Mouse (Mus musculus) midbrain, embryonic 15.5 days (tissue): ENCODE data around the gene Slc16a4. TPM values are rescaled to one million over a fixed set of nuclear protein-coding genes. Genes with fewer than 3 reads are reported as not detected.

ENCODE experiments used
- ATAC-seq: fragments of 200-750 bp; cut with Nextera tagmentation; replicated peaks from 2 replicates; pipeline ENCODE4 v1.8.0; 2017; ENCODE audit warnings: moderate TSS enrichment
- H3K27ac ChIP-seq: fragments of 300-500 bp; sonication (generic); 2 replicates; pipeline ENCODE4 v1.5.1; 2015; ENCODE audit warnings: mild to moderate bottlenecking, inconsistent platforms
- H3K27me3 ChIP-seq: fragments of 300-500 bp; sonication (generic); replicated peaks from 2 replicates; pipeline ENCODE4 v1.6.1; 2015; ENCODE audit warnings: inconsistent platforms
- H3K36me3 ChIP-seq: fragments of 300-500 bp; sonication (generic); replicated peaks from 2 replicates; pipeline ENCODE4 v1.6.1; 2015; ENCODE audit warnings: inconsistent platforms
- H3K4me1 ChIP-seq: fragments of 300-500 bp; sonication (generic); 2 replicates; pipeline ENCODE4 v1.6.1; 2015; ENCODE audit warnings: inconsistent platforms
- H3K4me2 ChIP-seq: fragments of 300-500 bp; sonication (generic); 2 replicates; pipeline ENCODE4 v1.6.1; 2015; ENCODE audit warnings: inconsistent platforms, mild to moderate bottlenecking, moderate library complexity
- H3K4me3 ChIP-seq: fragments of 300-500 bp; sonication (generic); 2 replicates; pipeline ENCODE4 v1.5.1; 2015; ENCODE audit warnings: mild to moderate bottlenecking, inconsistent platforms
- H3K9ac ChIP-seq: fragments of 300-500 bp; sonication (generic); 2 replicates; pipeline ENCODE4 v1.6.1; 2015; ENCODE audit warnings: mild to moderate bottlenecking, inconsistent platforms
- H3K9me3 ChIP-seq: fragments of 300-500 bp; sonication (generic); 2 replicates; pipeline ENCODE4 v1.6.1; 2016; ENCODE audit warnings: inconsistent platforms
- WGBS: fragments of 180-500 bp; shearing (Covaris S2); methylation state at CpG from one replicate; pipeline ENCODE4 v1.1.7; 2015; ENCODE audit warnings: mixed read lengths; 5-methylcytosine and 5-hydroxymethylcytosine counted together
- polyA plus RNA-seq: library from polyadenylated mRNA; unstranded; fragments of >200 nt; fragmentation: Nextera tagmentation; extraction: Ambion mirVana; gene quantifications from 2 replicates; pipeline ENCODE4 v1.2.1, GENCODE M21; 2015

Gene Slc16a4
- 2.3 and 2.8 TPM in 2 replicates for polyA plus RNA-seq

GRCm38 (mm10) chr3:107290764-107291381, at the start of gene Slc16a4:
Gene Slc16a4 (plus strand): TSS chr3:107291230.
- H3K27ac ChIP-seq: no peak within 1 kb of the TSS
- H3K4me2 ChIP-seq: no peak within 1 kb of the TSS
- no peak within 1 kb of the TSS for H3K9ac ChIP-seq
- WGBS: 32% methylated on average over 9 of the region's 9 CpGs
- ATAC-seq: no peak
- H3K4me3 ChIP-seq: no peak within 1 kb of the TSS
- no peaks in the 10 kb centered on the region for H3K9me3 ChIP-seq
- H3K27me3 ChIP-seq: no peaks in the 10 kb centered on the region
- H3K36me3 ChIP-seq: no peaks in the 10 kb centered on the region
- no peaks in the 10 kb centered on the region for H3K4me1 ChIP-seq

GRCm38 (mm10) chr3:107241389-107242094, 49.5 kb upstream of the Slc16a4 start:
- Histone ChIP-seq H3K36me3 (no peaks in the 10 kb centered on the region), H3K4me2 (peak overlapping the region; percentile 6; the same call in 1 of the 2 replicates), H3K4me3 (no peak overlapping the region), H3K27ac (no peak overlapping the region), H3K9me3 (no peaks in the 10 kb centered on the region), H3K27me3 (no peaks in the 10 kb centered on the region), H3K4me1 (peaks cover 8% of the 10 kb centered on the region; the same call in 1 of the 2 replicates), H3K9ac (no peak overlapping the region)
- ATAC-seq: 0 out of 2 replicates have a peak, but pooled peaks have one; percentile 48
- 19% methylated on average over 14 of the region's 14 CpGs for WGBS

GRCm38 (mm10) chr3:107246876-107247275, 44.2 kb upstream of the Slc16a4 start:
- H3K27ac ChIP-seq: no peak overlapping the region
- no peak overlapping the region for H3K4me3 ChIP-seq
- no peaks in the 10 kb centered on the region for H3K9me3 ChIP-seq
- no peaks in the 10 kb centered on the region for H3K36me3 ChIP-seq
- H3K4me1 ChIP-seq: peaks cover 2% of the 10 kb centered on the region; the same call in 1 of the 2 replicates
- H3K27me3 ChIP-seq: no peaks in the 10 kb centered on the region
- H3K4me2 ChIP-seq: no peak overlapping the region
- no peak for ATAC-seq
- no peak overlapping the region for H3K9ac ChIP-seq
- 80% methylated on average over 6 of the region's 6 CpGs for WGBS

- no peak overlapping the region for H3K4me2 ChIP-seq
- no peak for ATAC-seq
- 61% methylated on average over 3 of the region's 3 CpGs for WGBS
These were observed 42.0 kb upstream of the Slc16a4 start for GRCm38 (mm10) chr3:107249042-107249441.

GRCm38 (mm10) chr3:107250320-107250719, 40.7 kb upstream of the Slc16a4 start:
- H3K27me3 ChIP-seq: no peaks in the 10 kb centered on the region
- no peak overlapping the region for H3K4me2 ChIP-seq
- no peak overlapping the region for H3K4me3 ChIP-seq
- H3K9ac ChIP-seq: no peak overlapping the region
- no peak for ATAC-seq
- no peak overlapping the region for H3K27ac ChIP-seq
- 92% methylated on average over 2 of the region's 2 CpGs for WGBS
- H3K4me1 ChIP-seq: no peaks in the 10 kb centered on the region; the same call in 1 of the 2 replicates
- H3K9me3 ChIP-seq: no peaks in the 10 kb centered on the region
- H3K36me3 ChIP-seq: no peaks in the 10 kb centered on the region

More at GRCm38 (mm10) chr3:107249042-107249441, 42.0 kb upstream of the Slc16a4 start:
- H3K36me3 ChIP-seq: no peaks in the 10 kb centered on the region
- H3K9ac ChIP-seq: no peak overlapping the region
- H3K27me3 ChIP-seq: no peaks in the 10 kb centered on the region
- H3K4me3 ChIP-seq: no peak overlapping the region
- H3K4me1 ChIP-seq: no peaks in the 10 kb centered on the region; the same call in 1 of the 2 replicates
- H3K27ac ChIP-seq: no peak overlapping the region
- H3K9me3 ChIP-seq: no peaks in the 10 kb centered on the region

- 71% methylated on average over 4 of the region's 4 CpGs for WGBS
- Histone ChIP-seq H3K27me3 (no peaks in the 10 kb centered on the region), H3K4me3 (no peak overlapping the region), H3K27ac (no peak overlapping the region), H3K4me2 (no peak overlapping the region), H3K4me1 (no peaks in the 10 kb centered on the region; the same call in 1 of the 2 replicates), H3K9ac (no peak overlapping the region), H3K9me3 (no peaks in the 10 kb centered on the region), H3K36me3 (no peaks in the 10 kb centered on the region)
- ATAC-seq: no peak
These were observed 39.0 kb upstream of the Slc16a4 start for GRCm38 (mm10) chr3:107252035-107252434.

- Histone ChIP-seq H3K27ac (no peak overlapping the region), H3K9ac (no peak overlapping the region), H3K36me3 (no peaks in the 10 kb centered on the region), H3K4me1 (no peaks in the 10 kb centered on the region), H3K9me3 (no peaks in the 10 kb centered on the region), H3K4me3 (no peak overlapping the region), H3K4me2 (no peak overlapping the region), H3K27me3 (no peaks in the 10 kb centered on the region)
- WGBS: 86% methylated on average over 5 of the region's 5 CpGs
- no peak for ATAC-seq
These were observed 37.1 kb upstream of the Slc16a4 start for GRCm38 (mm10) chr3:107253925-107254324.

GRCm38 (mm10) chr3:107255992-107256391, 35.0 kb upstream of the Slc16a4 start:
- H3K9ac ChIP-seq: no peak overlapping the region
- H3K4me3 ChIP-seq: no peak overlapping the region
- WGBS: 86% methylated on average over 3 of the region's 3 CpGs
- H3K4me2 ChIP-seq: no peak overlapping the region
- peaks cover 6% of the 10 kb centered on the region for H3K4me1 ChIP-seq
- ATAC-seq: no peak
- no peak overlapping the region for H3K27ac ChIP-seq
- H3K27me3 ChIP-seq: no peaks in the 10 kb centered on the region
- no peaks in the 10 kb centered on the region for H3K36me3 ChIP-seq
- no peaks in the 10 kb centered on the region for H3K9me3 ChIP-seq

- no peaks in the 10 kb centered on the region for H3K9me3 ChIP-seq
- H3K27ac ChIP-seq: no peak overlapping the region
- ATAC-seq: no peak
- no peak overlapping the region for H3K9ac ChIP-seq
- H3K4me1 ChIP-seq: peaks cover 13% of the 10 kb centered on the region
- H3K4me3 ChIP-seq: no peak overlapping the region
- no peak overlapping the region for H3K4me2 ChIP-seq
- H3K27me3 ChIP-seq: no peaks in the 10 kb centered on the region
- no peaks in the 10 kb centered on the region for H3K36me3 ChIP-seq
- WGBS: 62% methylated on average over 7 of the region's 7 CpGs
These were observed 34.3 kb upstream of the Slc16a4 start for GRCm38 (mm10) chr3:107256724-107257123.

GRCm38 (mm10) chr3:107257924-107258323, 33.1 kb upstream of the Slc16a4 start:
- ATAC-seq: no peak; the same call in 1 of the 2 replicates
- Histone ChIP-seq H3K27ac (no peak overlapping the region), H3K9me3 (no peaks in the 10 kb centered on the region), H3K4me3 (no peak overlapping the region), H3K36me3 (no peaks in the 10 kb centered on the region), H3K4me1 (peaks cover 14% of the 10 kb centered on the region), H3K4me2 (no peak overlapping the region), H3K9ac (no peak overlapping the region), H3K27me3 (no peaks in the 10 kb centered on the region)
- 54% methylated on average over 5 of the region's 5 CpGs for WGBS

GRCm38 (mm10) chr3:107260956-107261850, 29.8 kb upstream of the Slc16a4 start:
- H3K4me3 ChIP-seq: no peak overlapping the region
- H3K27ac ChIP-seq: no peak overlapping the region; the same call in 1 of the 2 replicates
- H3K4me1 ChIP-seq: peaks cover 14% of the 10 kb centered on the region
- H3K4me2 ChIP-seq: no peak overlapping the region
- H3K36me3 ChIP-seq: no peaks in the 10 kb centered on the region
- H3K9ac ChIP-seq: no peak overlapping the region
- ATAC-seq: no peak; the same call in 1 of the 2 replicates
- no peaks in the 10 kb centered on the region for H3K27me3 ChIP-seq
- no peaks in the 10 kb centered on the region for H3K9me3 ChIP-seq
- WGBS: 42% methylated on average over 8 of the region's 8 CpGs

GRCm38 (mm10) chr3:107261851-107262165, 29.2 kb upstream of the Slc16a4 start:
- Histone ChIP-seq H3K36me3 (no peaks in the 10 kb centered on the region), H3K4me2 (no peak overlapping the region), H3K27ac (no peak overlapping the region), H3K4me1 (peaks cover 14% of the 10 kb centered on the region), H3K4me3 (no peak overlapping the region), H3K9me3 (no peaks in the 10 kb centered on the region), H3K9ac (no peak overlapping the region), H3K27me3 (no peaks in the 10 kb centered on the region)
- 37% methylated on average over 7 of the region's 7 CpGs for WGBS
- no peak for ATAC-seq
